Mouse (Mus musculus) hindbrain, embryonic 11.5 days (tissue): ENCODE measurements around the gene Dock2. TPM values are rescaled to one million over a fixed set of nuclear protein-coding genes. Genes with fewer than 3 reads are reported as not detected.

Experiments used
- ATAC-seq: fragments of 200-750 bp; cut with Nextera tagmentation; 2 replicates; pipeline ENCODE4 v1.8.0; 2017; ENCODE audit warnings: mild to moderate bottlenecking, moderate TSS enrichment, moderate library complexity; ENCODE audit not compliant: low FRiP score
- DNase-seq: peaks from one replicate; pipeline ENCODE4 v3.0.0-alpha.2; 2015; ENCODE audit warnings: low spot score
- H3K27ac ChIP-seq: fragments of 300-500 bp; sonication (generic); 2 replicates; pipeline ENCODE4 v1.5.1; 2014; ENCODE audit warnings: mild to moderate bottlenecking, low read depth, low read length
- H3K27me3 ChIP-seq: fragments of 300-500 bp; sonication (generic); 2 replicates; pipeline ENCODE4 v1.6.1; 2014; ENCODE audit warnings: mild to moderate bottlenecking, low read length, moderate library complexity, mixed read lengths; ENCODE audit not compliant: control insufficient read depth, insufficient read depth
- H3K36me3 ChIP-seq: fragments of 300-500 bp; sonication (generic); 2 replicates; pipeline ENCODE4 v1.6.1; 2014; ENCODE audit warnings: mild to moderate bottlenecking, low read length, moderate library complexity, mixed read lengths; ENCODE audit not compliant: control insufficient read depth, insufficient read depth
- H3K4me1 ChIP-seq: fragments of 300-500 bp; sonication (generic); replicated peaks from 2 replicates; pipeline ENCODE4 v1.6.1; 2014; ENCODE audit warnings: low read length, mixed read lengths; ENCODE audit not compliant: control insufficient read depth, insufficient read depth
- H3K4me2 ChIP-seq: fragments of 300-500 bp; sonication (generic); replicated peaks from 2 replicates; pipeline ENCODE4 v1.6.1; 2014; ENCODE audit warnings: mild to moderate bottlenecking, low read depth, low read length
- H3K4me3 ChIP-seq: fragments of 300-500 bp; sonication (generic); 2 replicates; pipeline ENCODE4 v1.5.1; 2014; ENCODE audit warnings: low read depth, low read length
- H3K9ac ChIP-seq: fragments of 300-500 bp; sonication (generic); 2 replicates; pipeline ENCODE4 v1.6.1; 2014; ENCODE audit warnings: low read depth, low read length
- H3K9me3 ChIP-seq: fragments of 300-500 bp; sonication (generic); 2 replicates; pipeline ENCODE4 v1.6.1; 2016; ENCODE audit warnings: low read length; ENCODE audit not compliant: control insufficient read depth
- WGBS: fragments of 180-500 bp; shearing (Covaris S2); extraction: QIAGEN DNeasy Blood & Tissue Kit; methylation state at CpG from one replicate; pipeline ENCODE4 v1.1.7; 2014; 5-methylcytosine and 5-hydroxymethylcytosine counted together
- polyA plus RNA-seq: library from polyadenylated mRNA; unstranded; fragments of >200 nt; fragmentation: Nextera tagmentation; extraction: Ambion mirVana; gene quantifications from 2 replicates; pipeline ENCODE4 v1.2.1, GENCODE M21; 2014

The Dock2 gene
- polyA plus RNA-seq, 1 experiment from 2014 or later = 0.77 TPM

DNA sequence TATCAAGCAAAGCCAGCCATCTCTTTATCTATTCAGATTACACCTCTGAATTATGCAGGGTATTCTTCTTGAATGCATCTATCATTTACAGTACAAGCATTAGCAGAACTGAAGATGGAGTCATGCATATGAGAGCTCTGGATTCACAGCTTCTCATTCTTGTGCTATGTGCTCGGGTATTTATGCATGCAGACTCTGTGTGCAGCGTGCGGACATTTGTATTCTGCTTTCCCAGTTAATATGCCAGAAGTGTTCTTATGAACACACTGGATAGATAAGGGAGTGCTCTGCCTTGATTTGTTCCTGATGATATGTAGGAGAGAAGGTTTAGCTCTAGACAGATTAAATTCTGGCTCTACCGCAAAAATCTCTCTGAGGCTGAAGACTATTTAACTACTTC, 333.7 kb downstream of the Dock2 start:
- Histone ChIP-seq H3K27ac (no peak overlapping the region), H3K4me1 (no peaks in the 10 kb centered on the region), H3K9me3 (no peaks in the 10 kb centered on the region), H3K4me3 (no peak overlapping the region), H3K9ac (no peak overlapping the region), H3K4me2 (no peak overlapping the region), H3K27me3 (no peaks in the 10 kb centered on the region), H3K36me3 (no peaks in the 10 kb centered on the region)
- DNase-seq (no peak), ATAC-seq (no peak)
- 92% methylated on average over 4 of the region's 4 CpGs for WGBS

DNA sequence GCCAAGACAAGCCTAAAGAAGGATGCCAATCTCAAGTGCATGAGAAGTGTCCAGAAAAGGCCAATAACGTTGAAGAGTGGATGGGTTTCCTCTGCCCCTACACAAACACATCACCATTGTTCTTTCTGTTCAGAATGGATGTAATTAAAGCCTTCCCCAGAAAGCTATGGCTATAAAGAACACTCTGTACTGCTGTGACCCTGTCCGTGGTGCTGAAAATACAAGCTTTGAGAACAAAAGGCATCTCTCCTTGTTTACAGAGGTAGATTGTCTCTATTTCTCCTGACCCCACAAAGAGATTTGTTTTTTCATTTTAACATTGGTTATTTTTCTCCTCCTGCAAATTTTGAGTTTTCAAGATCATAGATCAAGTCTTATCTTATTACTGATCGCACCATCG, 335.8 kb downstream of the Dock2 start:
- peak; percentile 69 for DNase-seq
- Histone ChIP-seq H3K4me2 (no peak overlapping the region), H3K4me3 (no peak overlapping the region), H3K36me3 (no peaks in the 10 kb centered on the region), H3K9ac (no peak overlapping the region), H3K4me1 (no peaks in the 10 kb centered on the region), H3K27me3 (no peaks in the 10 kb centered on the region), H3K27ac (no peak overlapping the region), H3K9me3 (no peaks in the 10 kb centered on the region)
- ATAC-seq = no peak
- 45% methylated on average over 4 of the region's 4 CpGs for WGBS

DNA sequence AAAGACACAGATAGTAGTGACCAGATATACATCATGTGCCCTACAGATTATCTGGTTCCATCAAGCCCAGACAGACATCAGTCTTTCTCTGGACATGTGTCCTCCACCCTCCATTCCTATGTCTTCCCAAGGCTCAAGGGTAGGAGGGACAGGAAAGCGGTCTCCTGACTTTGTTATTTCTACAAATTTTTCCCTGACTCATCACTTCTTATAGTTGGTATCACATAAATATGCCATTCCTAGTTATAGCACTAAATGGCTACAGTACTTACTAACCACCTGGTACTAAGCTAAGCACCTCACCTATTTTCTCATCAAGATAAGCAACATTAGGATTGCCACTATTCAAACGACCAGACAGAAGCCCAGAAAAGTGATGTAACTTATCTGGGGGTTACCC, 345.3 kb downstream of the Dock2 start:
- Histone ChIP-seq H3K4me2 (no peak overlapping the region), H3K9me3 (no peaks in the 10 kb centered on the region), H3K36me3 (no peaks in the 10 kb centered on the region), H3K4me3 (no peak overlapping the region), H3K4me1 (no peaks in the 10 kb centered on the region), H3K27ac (no peak overlapping the region), H3K27me3 (no peaks in the 10 kb centered on the region), H3K9ac (no peak overlapping the region)
- 71% methylated on average over 2 of the region's 2 CpGs for WGBS
- DNase-seq = no peak
- no peak for ATAC-seq

DNA sequence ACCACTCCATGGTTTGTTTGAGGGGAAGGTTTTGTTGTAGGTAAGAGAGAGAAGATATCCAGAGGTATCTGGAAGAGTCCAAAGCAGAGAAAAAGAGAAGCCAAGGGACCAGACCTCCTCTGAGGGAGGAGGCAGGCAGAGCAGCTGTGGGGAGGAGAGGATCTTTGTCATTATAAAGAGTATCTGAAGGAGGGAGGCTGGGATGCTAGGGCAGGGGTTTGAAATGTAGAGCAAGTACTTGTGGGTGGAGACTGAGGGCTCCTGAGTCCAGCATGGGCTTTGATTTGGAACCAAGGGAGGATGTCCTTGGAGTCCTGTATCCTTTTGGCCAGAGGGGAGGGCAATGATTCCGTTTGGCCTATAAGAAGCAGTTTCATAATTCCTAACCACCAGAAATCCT, 346.2 kb downstream of the Dock2 start:
- Histone ChIP-seq H3K9me3 (no peaks in the 10 kb centered on the region), H3K27ac (no peak overlapping the region), H3K4me1 (no peaks in the 10 kb centered on the region), H3K4me3 (no peak overlapping the region), H3K4me2 (no peak overlapping the region), H3K9ac (no peak overlapping the region), H3K27me3 (no peaks in the 10 kb centered on the region), H3K36me3 (no peaks in the 10 kb centered on the region)
- 86% methylated on average over 1 of the region's 1 CpGs for WGBS
- DNase-seq (no peak), ATAC-seq (no peak)

DNA sequence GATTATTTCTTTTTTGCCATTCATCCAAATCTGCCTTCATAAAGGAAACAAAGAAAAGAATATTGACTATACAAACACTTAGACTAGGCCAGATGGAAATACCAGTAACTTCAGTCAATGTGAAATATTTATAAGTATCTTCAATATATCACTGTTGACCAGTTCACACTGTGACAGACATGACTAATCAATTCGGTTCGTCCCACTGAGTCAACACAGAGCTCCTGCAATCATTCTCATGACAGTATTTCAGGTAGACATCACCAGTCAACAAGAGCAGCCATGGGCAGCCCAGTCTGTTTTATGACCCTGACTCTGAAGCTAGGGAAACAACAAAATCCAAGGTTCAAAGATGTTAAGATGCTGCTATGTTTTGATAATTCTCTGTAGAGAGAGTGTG, 351.7 kb downstream of the Dock2 start:
- no peaks in the 10 kb centered on the region for H3K36me3 ChIP-seq
- DNase-seq = no peak
- 84% methylated on average over 2 of the region's 2 CpGs for WGBS
- H3K4me2 ChIP-seq = no peak overlapping the region
- H3K9me3 ChIP-seq = no peaks in the 10 kb centered on the region
- no peak overlapping the region for H3K9ac ChIP-seq
- no peak for ATAC-seq
- H3K27ac ChIP-seq = no peak overlapping the region
- H3K4me1 ChIP-seq = no peaks in the 10 kb centered on the region
- H3K27me3 ChIP-seq = no peaks in the 10 kb centered on the region
- H3K4me3 ChIP-seq = no peak overlapping the region

DNA sequence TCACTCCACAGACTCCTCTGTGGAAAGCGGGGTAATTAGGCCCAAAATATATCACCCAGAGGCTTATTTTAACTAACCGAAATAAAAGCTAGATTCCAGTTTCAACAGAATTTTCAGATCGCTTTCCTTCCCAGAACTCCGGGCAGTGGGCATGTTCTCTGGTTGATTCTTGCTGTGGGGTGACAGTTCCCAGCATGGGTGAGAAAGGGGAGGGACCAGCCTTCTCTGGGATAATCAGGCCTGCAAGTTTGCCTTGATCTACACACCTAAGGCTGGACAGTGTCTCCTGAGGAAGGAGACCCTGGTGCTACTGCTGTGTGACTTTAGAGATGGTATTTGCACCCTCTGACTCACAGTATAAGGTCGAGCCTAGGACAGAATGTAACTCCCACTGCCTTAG, 352.3 kb downstream of the Dock2 start:
- Histone ChIP-seq H3K36me3 (no peaks in the 10 kb centered on the region), H3K27ac (no peak overlapping the region), H3K27me3 (no peaks in the 10 kb centered on the region), H3K9me3 (no peaks in the 10 kb centered on the region), H3K4me1 (no peaks in the 10 kb centered on the region), H3K9ac (no peak overlapping the region), H3K4me3 (no peak overlapping the region), H3K4me2 (no peak overlapping the region)
- DNase-seq (no peak), ATAC-seq (no peak)
- 72% methylated on average over 5 of the region's 5 CpGs for WGBS

DNA sequence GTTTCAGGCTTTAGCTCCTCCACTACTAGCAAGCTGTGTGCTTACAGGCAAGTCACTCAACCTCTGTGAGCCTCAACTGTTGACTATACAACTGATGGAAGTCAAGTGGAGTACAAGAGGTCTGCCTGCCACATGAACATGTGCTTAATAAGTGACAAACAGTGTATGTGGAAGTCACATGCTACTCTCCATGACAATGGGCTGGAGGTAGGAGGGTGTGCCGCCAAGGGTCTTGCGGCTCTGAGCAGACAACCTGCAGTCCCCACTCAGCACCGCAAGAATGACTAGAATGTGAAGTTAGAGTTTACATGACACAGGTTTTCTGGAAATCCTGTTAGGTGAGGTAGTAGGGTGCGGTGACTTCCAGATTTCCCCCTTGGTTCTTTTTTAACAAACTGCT, 352.8 kb downstream of the Dock2 start:
- no peaks in the 10 kb centered on the region for H3K4me1 ChIP-seq
- no peaks in the 10 kb centered on the region for H3K36me3 ChIP-seq
- DNase-seq = no peak
- no peak overlapping the region for H3K4me3 ChIP-seq
- no peaks in the 10 kb centered on the region for H3K27me3 ChIP-seq
- 67% methylated on average over 4 of the region's 4 CpGs for WGBS
- no peak overlapping the region for H3K9ac ChIP-seq
- no peaks in the 10 kb centered on the region for H3K9me3 ChIP-seq
- H3K27ac ChIP-seq = no peak overlapping the region
- ATAC-seq = no peak
- no peak overlapping the region for H3K4me2 ChIP-seq

DNA sequence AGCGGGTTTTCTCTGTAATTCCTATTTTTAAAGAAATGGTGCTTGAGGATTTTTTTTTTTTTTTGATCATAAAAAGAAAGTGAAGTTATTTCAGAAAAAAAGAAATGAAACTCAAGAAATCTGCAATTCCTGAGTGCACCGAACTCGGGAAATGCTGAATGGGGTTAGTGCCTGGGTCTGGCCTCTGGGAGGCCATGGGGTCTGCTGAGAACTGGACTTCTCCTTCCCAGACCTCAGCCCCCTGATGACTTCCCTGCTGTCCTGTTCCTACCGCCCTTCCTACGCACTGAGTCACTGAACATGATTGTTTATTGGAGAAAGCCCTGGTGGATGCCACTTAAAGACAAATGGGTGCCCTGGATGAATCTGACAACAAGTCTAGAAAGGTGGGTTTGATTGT, 356.5 kb downstream of the Dock2 start:
- H3K27ac ChIP-seq = no peak overlapping the region
- no peak overlapping the region for H3K4me3 ChIP-seq
- H3K9me3 ChIP-seq = no peaks in the 10 kb centered on the region
- H3K4me1 ChIP-seq = no peaks in the 10 kb centered on the region
- WGBS = 88% methylated on average over 5 of the region's 5 CpGs
- H3K9ac ChIP-seq = no peak overlapping the region
- DNase-seq (no peak), ATAC-seq (no peak)
- no peaks in the 10 kb centered on the region for H3K36me3 ChIP-seq
- no peaks in the 10 kb centered on the region for H3K27me3 ChIP-seq
- H3K4me2 ChIP-seq = no peak overlapping the region

DNA sequence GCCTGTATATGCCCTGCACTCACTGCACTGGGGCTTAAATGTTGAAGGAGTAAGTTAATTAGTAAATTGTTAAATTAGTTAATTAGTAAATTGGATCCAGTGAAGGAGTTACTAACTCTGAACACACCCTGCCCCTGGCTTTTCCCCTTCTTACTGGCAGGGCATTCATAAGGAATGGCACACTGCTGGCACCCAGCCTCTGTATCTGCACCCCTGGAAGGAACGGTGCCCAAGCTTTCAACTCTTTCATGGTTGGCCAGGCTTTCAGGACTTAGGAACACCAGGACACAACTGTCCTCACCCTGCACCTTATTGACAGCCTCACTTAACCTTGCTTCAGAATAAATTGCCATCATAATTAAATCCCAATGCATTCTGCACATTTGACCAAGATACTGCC, 359.1 kb downstream of the Dock2 start:
- no peak overlapping the region for H3K4me2 ChIP-seq
- no peaks in the 10 kb centered on the region for H3K27me3 ChIP-seq
- no peaks in the 10 kb centered on the region for H3K36me3 ChIP-seq
- H3K9me3 ChIP-seq = no peaks in the 10 kb centered on the region
- 85% methylated on average over 1 of the region's 1 CpGs for WGBS
- H3K27ac ChIP-seq = no peak overlapping the region
- ATAC-seq = no peak
- no peaks in the 10 kb centered on the region for H3K4me1 ChIP-seq
- H3K4me3 ChIP-seq = no peak overlapping the region
- no peak for DNase-seq
- no peak overlapping the region for H3K9ac ChIP-seq
